Mouse (Mus musculus) heart, postnatal 0 days (tissue): Measurements from ENCODE around the gene Psma2. TPM values are rescaled to one million over a fixed set of nuclear protein-coding genes. Genes with fewer than 3 reads are reported as not detected.

Source experiments
- ATAC-seq: fragments of 200-750 bp; cut with Nextera tagmentation; 2 replicates; pipeline ENCODE4 v1.8.0; 2017; ENCODE audit warnings: low read depth, moderate number of reproducible peaks, moderate library complexity; ENCODE audit not compliant: insufficient read depth
- DNase-seq: peaks from one replicate; pipeline ENCODE4 v3.0.0-alpha.2; 2016; ENCODE audit warnings: low spot score
- H3K27ac ChIP-seq: fragments of 300-500 bp; sonication (generic); 2 replicates; pipeline ENCODE4 v1.5.1; 2014; ENCODE audit warnings: low read depth, mild to moderate bottlenecking
- H3K27me3 ChIP-seq: fragments of 300-500 bp; sonication (generic); 2 replicates; pipeline ENCODE4 v1.6.1; 2014; ENCODE audit warnings: low read length, mixed read lengths; ENCODE audit not compliant: control insufficient read depth, insufficient read depth
- H3K36me3 ChIP-seq: fragments of 300-500 bp; sonication (generic); replicated peaks from 2 replicates; pipeline ENCODE4 v1.6.1; 2014; ENCODE audit warnings: low read length, mixed read lengths; ENCODE audit not compliant: control insufficient read depth, insufficient read depth
- H3K4me1 ChIP-seq: fragments of 300-500 bp; sonication (generic); 2 replicates; pipeline ENCODE4 v1.6.1; 2014; ENCODE audit warnings: antibody characterized with exemption; ENCODE audit not compliant: control insufficient read depth, insufficient read depth
- H3K4me2 ChIP-seq: fragments of 300-500 bp; sonication (generic); 2 replicates; pipeline ENCODE4 v1.6.1; 2014; ENCODE audit warnings: low read depth, mild to moderate bottlenecking, low read length, moderate library complexity
- H3K4me3 ChIP-seq: fragments of 300-500 bp; sonication (generic); 2 replicates; pipeline ENCODE4 v1.5.1; 2014; ENCODE audit warnings: low read depth, low read length
- H3K9ac ChIP-seq: fragments of 300-500 bp; sonication (generic); replicated peaks from 2 replicates; pipeline ENCODE4 v1.6.1; 2014; ENCODE audit warnings: low read depth, low read length, mixed read lengths
- H3K9me3 ChIP-seq: fragments of 300-500 bp; sonication (generic); replicated peaks from 2 replicates; pipeline ENCODE4 v1.6.1; 2016; ENCODE audit warnings: low read length; ENCODE audit not compliant: control insufficient read depth
- CTCF ChIP-seq: IDR thresholded peaks from 2 replicates; pipeline ENCODE4 v1.5.1; 2016; ENCODE audit warnings: antibody characterized with exemption, control low read depth, low read depth
- EP300 ChIP-seq: IDR thresholded peaks from 2 replicates; pipeline ENCODE4 v1.6.1; 2016; ENCODE audit warnings: antibody characterized with exemption, low read depth
- WGBS: fragments of 180-500 bp; shearing (Covaris S2); extraction: QIAGEN DNeasy Blood & Tissue Kit; methylation state at CpG from one replicate; pipeline ENCODE4 v1.1.7; 2014; 5-methylcytosine and 5-hydroxymethylcytosine counted together
- polyA plus RNA-seq: library from polyadenylated mRNA; unstranded; fragments of >200 nt; fragmentation: Nextera tagmentation; extraction: Ambion mirVana; gene quantifications from 2 replicates; pipeline ENCODE4 v1.2.1, GENCODE M21; 2015
- total RNA-seq: library from RNA; depleted of rRNA; stranded (reverse); fragments of >200 nt; gene quantifications from 2 replicates; pipeline ENCODE4 v1.2.3, GENCODE M21; 2014; ENCODE audit warnings: low replicate concordance

Gene Psma2
- total and polyA plus RNA-seq, 2 experiments from 2014 or later: 70.7 to 140 TPM

DNA sequence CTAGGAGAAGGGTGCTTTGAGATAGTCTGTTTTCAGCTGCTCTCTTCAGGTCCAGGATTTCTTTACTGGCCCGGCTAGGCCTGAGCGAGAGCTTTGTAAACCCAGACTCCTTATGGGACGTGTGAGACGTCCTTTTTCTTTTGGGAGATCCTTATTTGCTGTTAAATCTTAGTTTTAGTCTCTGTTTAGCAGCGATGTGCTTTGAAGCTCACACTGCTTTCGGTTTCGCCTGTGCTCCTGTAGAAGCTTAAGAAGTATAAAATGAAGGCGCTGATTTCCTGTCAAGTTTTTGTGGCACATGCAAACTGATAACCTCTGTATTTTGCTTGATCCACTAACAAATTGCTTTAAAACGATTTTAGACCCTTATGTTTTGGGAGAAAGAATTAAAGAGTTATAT, 513 bp downstream of the Psma2 start:
- ATAC-seq (no peak), DNase-seq (no peak)
- Histone ChIP-seq H3K36me3 (peaks cover 26% of the 10 kb centered on the region), H3K9me3 (no peaks in the 10 kb centered on the region), H3K4me2 (peak overlapping the region; percentile 78), H3K4me1 (peaks cover 4% of the 10 kb centered on the region; the same call in 1 of the 2 replicates), H3K4me3 (peak overlapping the region; percentile 96), H3K27me3 (no peaks in the 10 kb centered on the region), H3K9ac (peak overlapping the region; percentile 94), H3K27ac (peak overlapping the region; percentile 79)
- WGBS: 0% methylated on average over 9 of the region's 9 CpGs
- no peak for TF ChIP-seq EP300
- no peak for TF ChIP-seq CTCF

DNA sequence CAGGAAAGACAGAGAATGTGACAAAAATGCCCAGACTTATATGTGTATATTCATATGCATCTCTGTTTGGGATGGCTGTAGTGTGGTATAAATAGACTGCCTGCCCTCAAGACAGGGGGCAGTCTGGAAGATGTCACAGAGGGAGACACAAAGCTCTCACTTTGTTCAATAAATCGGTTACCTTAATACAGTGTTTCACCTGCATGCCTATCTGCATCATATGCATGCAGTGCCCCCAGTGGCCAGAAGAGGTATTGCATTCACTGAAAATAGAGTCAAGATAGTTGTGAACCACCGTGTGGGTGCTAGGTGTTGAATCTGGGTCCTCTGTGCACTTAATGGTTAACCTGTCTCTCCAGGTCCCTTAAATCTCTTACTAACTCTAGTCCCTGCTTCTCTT, 5.7 kb downstream of the Psma2 start:
- no peaks in the 10 kb centered on the region for H3K9me3 ChIP-seq
- no peaks in the 10 kb centered on the region for H3K4me1 ChIP-seq
- peaks cover 52% of the 10 kb centered on the region for H3K36me3 ChIP-seq
- TF ChIP-seq CTCF (peak; percentile 92), EP300 (no peak)
- DNase-seq (peak; percentile 13), ATAC-seq (no peak)
- H3K4me2 ChIP-seq: no peak overlapping the region
- no peak overlapping the region for H3K4me3 ChIP-seq
- no peaks in the 10 kb centered on the region for H3K27me3 ChIP-seq
- 19% methylated on average over 2 of the region's 2 CpGs for WGBS
- no peak overlapping the region for H3K27ac ChIP-seq
- H3K9ac ChIP-seq: no peak overlapping the region

GRCm38 (mm10) chr13:14629726-14630641, 16.9 kb downstream of the Psma2 start, which contains the start of gene AW209491:
TSS of gene AW209491 (plus strand) at chr13:14630154.
- H3K27ac ChIP-seq: peak within 1 kb of the TSS; percentile 75
- H3K4me2 ChIP-seq: peak within 1 kb of the TSS; percentile 79
- peak within 1 kb of the TSS; percentile 71 for H3K4me3 ChIP-seq
- no peak for TF ChIP-seq EP300
- TF ChIP-seq CTCF: no peak; the same call in 1 of the 2 replicates
- no peaks in the 10 kb centered on the region for H3K27me3 ChIP-seq
- peak within 1 kb of the TSS; percentile 70 for H3K9ac ChIP-seq
- under 1% methylated on average over 29 of the region's 29 CpGs for whole genome bisulfite sequencing
- peaks cover 6% of the 10 kb centered on the region; the same call in 1 of the 2 replicates for H3K4me1 ChIP-seq
- peaks cover 28% of the 10 kb centered on the region for H3K36me3 ChIP-seq
- DNase-seq (peak; percentile 94), ATAC-seq (peak; percentile 97)
- no peaks in the 10 kb centered on the region for H3K9me3 ChIP-seq

DNA sequence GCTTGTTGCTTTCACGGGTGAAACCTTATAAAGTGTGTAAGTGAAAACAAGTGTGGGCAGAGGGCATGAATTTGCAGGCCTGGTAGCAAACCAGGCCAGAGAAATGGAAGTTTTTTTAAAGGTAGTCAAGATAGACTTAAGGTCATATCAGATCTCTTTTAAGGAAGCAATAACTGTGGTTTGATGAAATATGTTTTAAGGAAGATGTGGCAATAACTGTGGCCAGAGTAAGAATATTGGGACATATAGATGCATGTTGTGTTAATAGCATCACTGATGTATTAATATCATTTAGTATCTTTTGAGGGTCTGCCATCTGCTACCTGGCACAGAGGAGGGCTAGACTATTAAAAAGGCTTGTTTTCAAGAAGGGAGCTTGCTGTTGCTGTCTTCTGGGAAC, 27.0 kb downstream of the Psma2 start:
- no peak overlapping the region for H3K4me2 ChIP-seq
- peaks cover 26% of the 10 kb centered on the region for H3K36me3 ChIP-seq
- H3K4me1 ChIP-seq: no peaks in the 10 kb centered on the region
- 61% methylated on average over 1 of the region's 1 CpGs for WGBS
- H3K27me3 ChIP-seq: no peaks in the 10 kb centered on the region
- ATAC-seq (no peak), DNase-seq (no peak)
- TF ChIP-seq CTCF: no peak
- TF ChIP-seq EP300: no peak
- no peaks in the 10 kb centered on the region for H3K9me3 ChIP-seq
- no peak overlapping the region for H3K27ac ChIP-seq
- H3K4me3 ChIP-seq: no peak overlapping the region
- no peak overlapping the region for H3K9ac ChIP-seq

GRCm38 (mm10) chr13:14649301-14649700, 36.3 kb downstream of the Psma2 start:
- TF ChIP-seq EP300 (no peak), CTCF (peak; percentile 41)
- Histone ChIP-seq H3K9me3 (no peaks in the 10 kb centered on the region), H3K36me3 (no peaks in the 10 kb centered on the region), H3K27ac (no peak overlapping the region), H3K9ac (no peak overlapping the region), H3K27me3 (no peaks in the 10 kb centered on the region), H3K4me1 (no peaks in the 10 kb centered on the region), H3K4me2 (no peak overlapping the region), H3K4me3 (no peak overlapping the region)
- WGBS: 32% methylated on average over 1 of the region's 1 CpGs
- no peak for ATAC-seq
- DNase-seq: peak; percentile 22
